Mouse (Mus musculus): ENCODE data around the gene Pde8a.

- TF ChIP-seq CTCF (IDR thresholded peaks at IDR 0.05) (no peak), EP300 (IDR thresholded peaks at IDR 0.05) (no peak)
Measured at GRCm38 (mm10) chr7:81251521-81251920, 38.1 kb downstream of the Pde8a start.

All from lung, postnatal 0 days (tissue).